Mouse (Mus musculus): ENCODE measurements around the gene Clip3. TPM values are rescaled to one million over a fixed set of nuclear protein-coding genes. Genes with fewer than 3 reads are reported as not detected.
A peak's percentile ranks its signal among the peaks of the same experiment; 100 is the strongest.

The Clip3 gene
- polyA plus RNA-seq, 1 experiment from 2014 or later, result 78.3 TPM

- ATAC-seq (peak; percentile 83), DNase-seq (ENCODE audit: low read depth, low spot score) (peak; percentile 75)
- H3K27me3 ChIP-seq, result no peaks in the 10 kb centered on the region
- TF ChIP-seq CTCF (IDR thresholded peaks at IDR 0.05), result no peak
- in situ Hi-C loops (cut with MboI; ENCODE audit: low pct_unique_long_range_greater_than_20kb), result no loop called here
- ChIA-PET POLR2A (interaction anchor here (0.7 kb wide), 1 partner anchor 223 kb away, joined by 3 read pairs; no protein-coding TSS in a partner anchor), CTCF (interaction anchor here (1.0 to 1.5 kb wide), 3 partner anchors 20 to 63 kb away, joined by 3 to 4 read pairs (median 3); partner anchors contain the start of genes Polr2i and Tbcb)
Measured at GRCm38 (mm10) chr7:30279951-30280669, 11.4 kb upstream of the Clip3 start, which contains the start of the genes Thap8 and Wdr62. Gene Thap8, plus strand, starts transcription at chr7:30280094. Gene Wdr62, minus strand, starts transcription at chr7:30280419.

- DNase-seq (ENCODE audit: low read depth, low spot score), result peak; percentile 72
- peak; percentile 71 for ATAC-seq
- POLR2A ChIA-PET, result interaction anchor here (0.7 kb wide), 1 partner anchor 223 kb away, joined by 3 read pairs; no protein-coding TSS in a partner anchor
- H3K27me3 ChIP-seq, result no peaks in the 10 kb centered on the region
- CTCF ChIA-PET, result interaction anchor here (0.9 to 1.5 kb wide), 4 partner anchors 11 to 64 kb away, joined by 3 to 4 read pairs (median 3); partner anchors contain the start of genes Clip3, Polr2i and Tbcb
- TF ChIP-seq CTCF (IDR thresholded peaks at IDR 0.05), result no peak
- in situ Hi-C loops (cut with MboI; ENCODE audit: low pct_unique_long_range_greater_than_20kb), result no loop called here
Measured at GRCm38 (mm10) chr7:30280670-30281138, 10.8 kb upstream of the Clip3 start.

DNA sequence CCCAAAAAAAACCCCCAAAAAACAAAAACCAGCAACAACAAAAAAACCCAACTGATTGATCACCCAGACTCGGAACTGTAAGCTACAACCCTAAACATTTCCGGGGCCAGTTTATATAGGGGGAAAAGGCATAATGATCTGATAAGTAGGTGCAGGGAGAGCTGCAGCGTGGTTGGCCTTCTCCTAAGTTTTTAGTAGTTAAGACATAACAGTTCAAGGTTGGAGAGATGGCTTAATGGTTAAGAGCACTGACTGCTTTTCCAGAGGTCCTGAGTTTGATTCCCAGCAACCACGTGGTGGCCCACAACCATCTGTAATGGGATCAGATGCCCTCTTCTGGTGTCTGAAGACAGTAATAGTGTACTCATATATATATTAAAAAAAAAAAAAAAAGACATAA, 10.0 kb upstream of the Clip3 start:
- in situ Hi-C loops (cut with MboI; ENCODE audit: low pct_unique_long_range_greater_than_20kb), result no loop called here
- ChIA-PET POLR2A (no interaction called here), CTCF (interaction anchor here (0.9 to 1.7 kb wide), 2 partner anchors 10 to 19 kb away, joined by 3 to 5 read pairs; partner anchors contain the start of gene Clip3)
- TF ChIP-seq CTCF (IDR thresholded peaks at IDR 0.05), result no peak
- no peak for DNase-seq (ENCODE audit: low read depth, low spot score)
- no peaks in the 10 kb centered on the region for H3K27me3 ChIP-seq
- ATAC-seq, result no peak

DNA sequence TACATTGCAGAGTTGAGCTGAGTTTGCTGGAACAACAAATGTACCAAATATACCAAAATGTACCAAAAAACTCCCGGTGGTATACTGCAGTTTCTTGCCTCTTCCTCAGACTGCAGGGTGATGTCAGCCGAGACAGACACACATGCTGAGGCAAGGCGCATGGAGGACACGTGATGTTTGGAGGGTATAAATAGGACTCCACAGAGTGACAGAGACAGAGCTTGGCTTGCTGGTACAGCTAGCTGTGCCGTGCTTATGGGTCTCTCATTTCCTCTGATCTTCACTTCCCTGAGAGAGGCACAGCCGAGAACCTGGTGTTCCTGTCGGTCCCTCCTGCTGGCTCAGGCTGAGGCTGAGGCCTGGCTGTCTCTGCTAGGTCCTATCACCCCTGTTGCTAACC, 8.8 kb upstream of the Clip3 start:
- ATAC-seq (no peak), DNase-seq (ENCODE audit: low read depth, low spot score) (no peak)
- in situ Hi-C loops (cut with MboI; ENCODE audit: low pct_unique_long_range_greater_than_20kb), result no loop called here
- ChIA-PET POLR2A (no interaction called here), CTCF (interaction anchor here (1.5 to 1.7 kb wide), 2 partner anchors 18 to 50 kb away, joined by 3 to 5 read pairs; no protein-coding TSS in a partner anchor)
- TF ChIP-seq CTCF (IDR thresholded peaks at IDR 0.05), result no peak
- H3K27me3 ChIP-seq, result no peaks in the 10 kb centered on the region

GRCm38 (mm10) chr7:30286701-30287410, 4.7 kb upstream of the Clip3 start:
- in situ Hi-C loops (cut with MboI; ENCODE audit: low pct_unique_long_range_greater_than_20kb), result no loop called here
- no peak for TF ChIP-seq CTCF (IDR thresholded peaks at IDR 0.05)
- POLR2A ChIA-PET, result no interaction called here
- H3K27me3 ChIP-seq, result no peaks in the 10 kb centered on the region
- ATAC-seq (no peak), DNase-seq (ENCODE audit: low read depth, low spot score) (no peak)
- CTCF ChIA-PET, result no interaction called here

DNA sequence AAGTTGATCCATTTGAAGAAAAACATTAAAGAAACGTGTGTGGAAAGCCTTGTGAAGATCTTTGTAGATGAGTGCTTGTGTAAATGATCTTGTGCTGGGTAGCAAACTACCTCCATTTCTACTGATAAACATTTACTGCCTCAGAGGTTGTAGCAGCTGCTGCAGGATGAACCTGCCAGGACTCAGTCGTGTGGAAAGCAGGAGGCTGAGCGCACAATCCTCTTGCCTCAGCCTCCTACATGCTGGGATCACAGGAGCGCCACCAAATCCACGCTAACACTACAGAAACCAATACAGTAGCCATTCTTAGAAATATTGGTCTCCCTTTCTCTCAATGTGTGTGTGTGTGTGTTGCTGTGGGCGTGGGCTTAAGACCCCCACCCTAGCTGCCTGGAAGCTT, 3.5 kb upstream of the Clip3 start:
- DNase-seq (ENCODE audit: low read depth, low spot score) (no peak), ATAC-seq (no peak)
- CTCF ChIA-PET, result no interaction called here
- TF ChIP-seq CTCF (IDR thresholded peaks at IDR 0.05), result no peak
- in situ Hi-C loops (cut with MboI; ENCODE audit: low pct_unique_long_range_greater_than_20kb), result no loop called here
- no peaks in the 10 kb centered on the region for H3K27me3 ChIP-seq
- POLR2A ChIA-PET, result no interaction called here

DNA sequence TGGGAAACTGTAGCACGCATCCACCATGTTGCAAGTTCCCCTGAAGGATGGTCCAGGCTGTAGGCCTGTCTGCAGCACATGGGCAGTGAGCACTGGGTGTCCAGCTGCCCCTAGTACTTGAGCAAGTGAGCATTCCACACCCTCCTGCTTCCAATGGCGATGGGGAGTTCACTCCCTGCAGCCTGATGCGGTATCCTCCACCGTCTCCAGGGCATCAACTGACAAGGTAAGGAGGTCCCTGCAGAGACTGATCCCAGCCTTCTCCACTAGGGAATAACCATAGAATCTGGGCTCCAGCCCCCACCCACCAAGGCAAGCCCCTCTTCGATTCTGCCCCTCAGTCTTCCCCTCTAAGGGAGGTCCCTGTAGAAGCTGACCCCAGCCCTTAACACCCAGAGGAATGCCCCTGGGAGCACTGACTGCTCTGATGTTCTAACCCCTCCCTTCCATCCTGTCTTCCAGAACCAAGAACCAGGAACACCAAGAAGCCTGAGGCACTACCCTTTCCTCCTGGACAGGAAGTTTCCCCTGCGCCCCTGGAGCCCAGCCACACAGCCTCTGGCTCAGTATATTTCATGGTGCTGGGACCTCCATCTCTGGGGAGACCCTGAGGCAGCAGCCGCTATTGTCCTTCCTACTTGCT, 2.3 kb upstream of the Clip3 start:
- ChIA-PET POLR2A (no interaction called here), CTCF (no interaction called here)
- in situ Hi-C loops (cut with MboI; ENCODE audit: low pct_unique_long_range_greater_than_20kb), result no loop called here
- no peak for DNase-seq (ENCODE audit: low read depth, low spot score)
- no peak for TF ChIP-seq CTCF (IDR thresholded peaks at IDR 0.05)
- ATAC-seq, result no peak
- no peaks in the 10 kb centered on the region for H3K27me3 ChIP-seq

DNA sequence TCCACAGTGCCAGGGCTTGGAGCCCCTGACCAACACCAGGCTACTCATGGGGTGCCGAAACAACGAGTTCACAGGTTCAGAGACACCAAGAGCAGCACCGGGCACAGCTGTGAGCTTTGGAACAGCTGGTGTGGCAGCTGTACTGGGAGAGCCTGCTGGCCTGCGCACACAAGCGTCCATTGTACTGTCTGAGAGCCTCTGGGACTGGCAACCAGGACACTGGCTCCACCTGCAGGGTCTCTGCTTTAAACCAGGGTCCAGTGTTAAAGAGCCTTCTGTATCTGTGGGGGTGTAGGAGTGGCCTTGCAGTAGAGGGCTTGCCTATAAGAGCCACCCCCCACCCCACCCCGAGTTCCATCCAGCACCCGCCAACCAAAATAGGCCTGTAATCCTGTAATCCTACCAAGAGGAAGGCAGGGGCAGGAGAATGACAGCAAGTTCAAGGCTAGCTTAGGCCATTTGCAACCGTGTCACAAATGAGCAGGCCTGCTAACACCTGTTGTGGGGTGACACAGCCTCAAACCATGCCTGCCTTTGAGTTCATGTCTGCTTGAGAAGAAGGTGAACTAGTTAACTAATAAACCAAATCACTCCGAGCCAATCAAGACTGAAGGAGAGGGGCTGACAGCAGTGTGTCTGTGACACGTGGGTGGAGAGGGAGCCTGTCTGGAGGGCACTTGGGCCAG, 1.7 kb upstream of the Clip3 start:
- CTCF ChIA-PET, result no interaction called here
- DNase-seq (ENCODE audit: low read depth, low spot score), result no peak
- no peak for TF ChIP-seq CTCF (IDR thresholded peaks at IDR 0.05)
- POLR2A ChIA-PET, result interaction anchor here (0.6 kb wide), 1 partner anchor 14 kb away, joined by 3 read pairs; no protein-coding TSS in a partner anchor
- H3K27me3 ChIP-seq, result no peaks in the 10 kb centered on the region
- ATAC-seq, result no peak
- in situ Hi-C loops (cut with MboI; ENCODE audit: low pct_unique_long_range_greater_than_20kb), result no loop called here

- ChIA-PET POLR2A (no interaction called here), CTCF (no interaction called here)
- in situ Hi-C loops (cut with MboI; ENCODE audit: low pct_unique_long_range_greater_than_20kb), result no loop called here
Measured at GRCm38 (mm10) chr7:30293795-30294194, 2.3 kb downstream of the Clip3 start.

DNA sequence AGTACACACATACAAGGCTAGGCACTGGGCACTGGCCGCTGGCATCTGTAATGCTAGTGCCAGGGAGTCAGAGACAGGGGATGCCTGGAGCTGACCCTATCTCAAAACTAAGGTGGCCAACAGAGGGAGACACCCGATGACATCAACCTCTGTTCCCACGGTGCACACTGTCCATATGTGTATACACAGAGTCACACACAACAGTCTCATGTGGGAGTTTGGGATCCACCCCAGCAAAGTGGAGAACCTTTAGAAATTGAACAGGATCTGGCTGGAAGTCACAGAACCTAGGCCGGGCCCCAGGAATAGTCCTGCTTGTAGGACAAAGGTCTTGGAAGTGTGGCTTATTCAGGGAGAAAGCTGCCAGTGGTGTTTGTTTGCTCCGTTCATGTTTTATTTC, 2.8 kb downstream of the Clip3 start:
- H3K27me3 ChIP-seq, result no peaks in the 10 kb centered on the region
- no peak for ATAC-seq
- CTCF ChIA-PET, result no interaction called here
- no peak for DNase-seq (ENCODE audit: low read depth, low spot score)
- no peak for TF ChIP-seq CTCF (IDR thresholded peaks at IDR 0.05)
- in situ Hi-C loops (cut with MboI; ENCODE audit: low pct_unique_long_range_greater_than_20kb), result no loop called here
- POLR2A ChIA-PET, result no interaction called here

More at GRCm38 (mm10) chr7:30293795-30294194, 2.3 kb downstream of the Clip3 start:
- H3K27me3 ChIP-seq, result no peaks in the 10 kb centered on the region
- no peak for DNase-seq (ENCODE audit: low read depth, low spot score)
- TF ChIP-seq CTCF (IDR thresholded peaks at IDR 0.05), result no peak
- ATAC-seq, result no peak
